Mouse (Mus musculus): ENCODE results near the gene Tmco1.

- TF ChIP-seq CTCF (IDR thresholded peaks at IDR 0.05; ENCODE audit: extremely low read depth, insufficient read length, insufficient replicate concordance, low read depth, low read length): no peak
- no peak for TF ChIP-seq POLR2A (IDR thresholded peaks at IDR 0.05; ENCODE audit: low read depth, low read length)
Measured at GRCm38 (mm10) chr1:167282768-167283167, 25.4 kb upstream of the Tmco1 start.
